8 mouse cellular contexts compared by ENCODE assay signal in genomic region chr5:118478120-118478768, GRCm38 (mm10).
DNase-seq lines count a peak whose midpoint lies in the region; ATAC-seq and TF ChIP-seq lines count a peak whose summit lies in the region.

No protein-coding gene starts in this region.

- peak overlapping the region; percentile 23 for H3K27ac ChIP-seq in embryonic fibroblast, embryonic 13.5 days (ENCODE audit: insufficient read depth, low read length)
- peak overlapping the region; percentile 66 for H3K27ac ChIP-seq in heart, embryonic 11.5 days (ENCODE audit: low read depth, low read length)
- H3K27ac ChIP-seq in liver, embryonic 14.5 days, result peak overlapping the region; percentile 99

- peak overlapping the region; percentile 62; the same call in 1 of the 2 replicates for H3K9ac ChIP-seq in heart, embryonic 11.5 days (ENCODE audit: low read depth, low read length)
- H3K9ac ChIP-seq in liver, embryonic 14.5 days (replicated peaks), result peak overlapping the region; percentile 67

- ATAC-seq in heart, embryonic 11.5 days (replicated peaks; ENCODE audit: insufficient number of reproducible peaks, low FRiP score, low TSS enrichment), result peak; percentile 83
- ATAC-seq in liver, embryonic 14.5 days (ENCODE audit: insufficient read depth), result peak; percentile 68

- no peak for TF ChIP-seq POLR2A in embryonic fibroblast, embryonic 13.5 days (IDR thresholded peaks at IDR 0.05; ENCODE audit: low read depth, low read length)

- DNase-seq in B cell, adult 2 months, result peak; percentile 83 to 88
- peak; percentile 92 for DNase-seq in T-cell, adult 2 months (ENCODE audit: low spot score)
- DNase-seq in kidney, adult 9 months, result peak; percentile 69
- peak; percentile 80 to 83 (median 82) for DNase-seq in liver, embryonic 14.5 days (ENCODE audit: low read depth in 3 of 3, low spot score in 3 of 3)
- DNase-seq in neural tube, embryonic 10.5 days (ENCODE audit: extremely low spot score, low spot score), result peak; percentile 81
- DNase-seq in testis, postnatal 14 days (ENCODE audit: low spot score), result peak; percentile 62

- H3K4me2 ChIP-seq in heart, embryonic 11.5 days, result peak overlapping the region; percentile 71
- H3K4me2 ChIP-seq in liver, embryonic 14.5 days (ENCODE audit: low read depth), result peak overlapping the region; percentile 77

- no peak overlapping the region for H3K4me3 ChIP-seq in embryonic fibroblast, embryonic 13.5 days (ENCODE audit: insufficient read depth, low read length)
- H3K4me3 ChIP-seq in heart, embryonic 11.5 days (ENCODE audit: low read depth, low read length), result peak overlapping the region; percentile 38
- peak overlapping the region; percentile 28 to 47; a peak in 3 of 4 replicates for H3K4me3 ChIP-seq in liver, embryonic 14.5 days (ENCODE audit: insufficient read depth in 1 of 2, low read depth in 2 of 2, low read length in 2 of 2)

- TF ChIP-seq EP300 in liver, embryonic 14.5 days (IDR thresholded peaks at IDR 0.05; ENCODE audit: low read depth), result no peak

- WGBS in heart, embryonic 11.5 days (ENCODE audit: insufficient replicate concordance), result 9% methylated on average over 15 of the region's 15 CpGs
- WGBS in liver, embryonic 14.5 days (ENCODE audit: insufficient replicate concordance), result 3% methylated on average over 15 of the region's 15 CpGs

- TF ChIP-seq CTCF in embryonic fibroblast, embryonic 13.5 days (IDR thresholded peaks at IDR 0.05; ENCODE audit: borderline replicate concordance, insufficient read depth, low read length), result no peak
- TF ChIP-seq CTCF in liver, embryonic 14.5 days (IDR thresholded peaks at IDR 0.05; ENCODE audit: low read depth), result no peak

- H3K4me1 ChIP-seq in embryonic fibroblast, embryonic 13.5 days (ENCODE audit: control insufficient read depth, insufficient read depth, low read length), result peaks cover 7% of the 10 kb centered on the region; the same call in 1 of the 2 replicates
- H3K4me1 ChIP-seq in heart, embryonic 11.5 days (ENCODE audit: control insufficient read depth, insufficient read depth, low read length), result peaks cover 32% of the 10 kb centered on the region
- H3K4me1 ChIP-seq in liver, embryonic 14.5 days (replicated peaks; ENCODE audit: control insufficient read depth in 2 of 2, insufficient read depth in 2 of 2, low read length in 1 of 2), result peaks cover 63 to 65% of the 10 kb centered on the region in 2 experiments

- H3K36me3 ChIP-seq in heart, embryonic 11.5 days (ENCODE audit: control insufficient read depth, insufficient read depth, low read length), result no peaks in the 10 kb centered on the region
- H3K36me3 ChIP-seq in liver, embryonic 14.5 days (replicated peaks; ENCODE audit: control insufficient read depth, insufficient read depth, low read depth), result no peaks in the 10 kb centered on the region

- no peaks in the 10 kb centered on the region for H3K27me3 ChIP-seq in heart, embryonic 11.5 days (ENCODE audit: control insufficient read depth, insufficient read depth, low read length)
- H3K27me3 ChIP-seq in liver, embryonic 14.5 days (ENCODE audit: control insufficient read depth, insufficient read depth, low read length), result no peaks in the 10 kb centered on the region

- no peaks in the 10 kb centered on the region for H3K9me3 ChIP-seq in heart, embryonic 11.5 days (replicated peaks; ENCODE audit: control insufficient read depth, low read length)
- no peaks in the 10 kb centered on the region for H3K9me3 ChIP-seq in liver, embryonic 14.5 days (ENCODE audit: control insufficient read depth, low read length)

Comparison
In these comparisons a context has a peak if more than half of its experiments do, and no peak if none do; other contexts are left out.
1. H3K27ac ChIP-seq: peak in every context shown above with its lines; median percentile 99 in liver, embryonic 14.5 days; 66 in heart, embryonic 11.5 days; 23 in embryonic fibroblast, embryonic 13.5 days.